Mouse (Mus musculus) lung, adult 2 months (tissue): Measurements from ENCODE around the gene Inhbe. TPM values are rescaled to one million over a fixed set of nuclear protein-coding genes. Genes with fewer than 3 reads are reported as not detected.
"Not testable (repeated sequence)": the region's sequence is repeated elsewhere in the genome, so short reads cannot be mapped to it uniquely, and the experiment has no call there.

Experiments used
- DNase-seq: peaks from one replicate; pipeline ENCODE4 v3.0.0; 2022
- H3K4me1 ChIP-seq: fragments of 200-500 bp; 2 replicates; pipeline ENCODE4 v1.6.1; 2011; ENCODE audit warnings: low read length; ENCODE audit not compliant: control insufficient read depth, insufficient read depth
- H3K4me3 ChIP-seq: fragments of 200-500 bp; replicated peaks from 2 replicates; pipeline ENCODE3; 2011; ENCODE audit warnings: low read depth, mild to moderate bottlenecking, control low read depth, low read length; ENCODE audit errors: extremely low read depth
- CTCF ChIP-seq: fragments of 200-500 bp; IDR thresholded peaks from 2 replicates; pipeline ENCODE4 v1.5.1; 2011; ENCODE audit warnings: mild to moderate bottlenecking, low read length, control low read depth; ENCODE audit not compliant: insufficient read depth
- POLR2A ChIP-seq: fragments of 200-500 bp; IDR thresholded peaks from 2 replicates; pipeline ENCODE4 v1.6.1; 2011; ENCODE audit warnings: low read depth, mild to moderate bottlenecking, control low read depth, low read length, borderline replicate concordance; ENCODE audit errors: extremely low read depth
- WGBS: fragments of 180-500 bp; shearing (Covaris S2); methylation state at CpG from one replicate; pipeline ENCODE4 v1.1.7; 2018; 5-methylcytosine and 5-hydroxymethylcytosine counted together
- polyA plus RNA-seq: library from polyadenylated mRNA; depleted of rRNA; stranded (reverse); fragments of >200 nt; gene quantifications from 2 replicates; pipeline ENCODE4 v1.2.3, GENCODE M21; 2012

The Inhbe gene
- polyA plus RNA-seq, 1 experiment, result 0.02 TPM

- no peak overlapping the region for H3K4me3 ChIP-seq
- DNase-seq, result no peak
- TF ChIP-seq POLR2A, result no peak
- no peak for TF ChIP-seq CTCF
- no peaks in the 10 kb centered on the region for H3K4me1 ChIP-seq
- WGBS, result 57% methylated on average over 7 of the region's 7 CpGs
These were observed 34.2 kb downstream of the Inhbe start for GRCm38 (mm10) chr10:127319969-127320368.

GRCm38 (mm10) chr10:127318009-127318408 is 36.2 kb downstream of the Inhbe start:
- TF ChIP-seq CTCF (no peak), POLR2A (no peak)
- Histone ChIP-seq H3K4me3 (no peak overlapping the region), H3K4me1 (no peaks in the 10 kb centered on the region)
- DNase-seq, result no peak
- 32% methylated on average over 4 of the region's 4 CpGs for WGBS

DNA sequence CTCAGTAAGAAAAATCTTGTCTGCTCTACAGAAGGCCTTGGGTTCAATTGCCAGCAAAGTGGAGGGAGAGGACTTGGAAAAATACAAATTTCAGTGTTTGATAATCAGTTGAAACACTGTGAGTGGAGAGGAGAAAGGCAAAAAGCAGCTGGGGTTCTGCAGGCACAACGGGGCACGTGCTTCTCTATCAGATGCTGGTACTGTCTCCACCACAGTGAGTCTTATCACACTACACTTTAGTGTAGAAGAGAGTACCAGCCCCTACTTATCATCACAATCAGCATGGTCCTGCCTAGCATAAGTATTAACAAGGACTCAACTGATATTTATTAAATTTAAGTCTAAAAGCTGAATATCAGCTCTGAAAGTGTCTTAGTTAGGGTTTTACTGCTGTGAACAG is 36.9 kb downstream of the Inhbe start:
- DNase-seq, result no peak
- TF ChIP-seq CTCF (no peak), POLR2A (no peak)
- WGBS, result 71% methylated on average over 2 of the region's 2 CpGs
- Histone ChIP-seq H3K4me1 (no peaks in the 10 kb centered on the region), H3K4me3 (no peak overlapping the region)

GRCm38 (mm10) chr10:127314950-127315349 is 39.3 kb downstream of the Inhbe start:
- not testable (repeated sequence) for H3K4me3 ChIP-seq, H3K4me1 ChIP-seq, DNase-seq
- WGBS, result 66% methylated on average over 1 of the region's 1 CpGs

- H3K4me1 ChIP-seq, result not testable (repeated sequence)
- 87% methylated on average over 5 of the region's 5 CpGs for WGBS
These were observed 40.7 kb downstream of the Inhbe start for GRCm38 (mm10) chr10:127313516-127313915.

GRCm38 (mm10) chr10:127312858-127313257 is 41.4 kb downstream of the Inhbe start:
- 57% methylated on average over 4 of the region's 4 CpGs for WGBS
- DNase-seq, result no peak
- peaks cover 2% of the 10 kb centered on the region; the same call in 1 of the 2 replicates for H3K4me1 ChIP-seq
- TF ChIP-seq CTCF, result no peak
- TF ChIP-seq POLR2A, result no peak
- no peak overlapping the region for H3K4me3 ChIP-seq

More at GRCm38 (mm10) chr10:127313516-127313915, 40.7 kb downstream of the Inhbe start:
- not testable (repeated sequence) for DNase-seq, H3K4me3 ChIP-seq

- H3K4me1 ChIP-seq, result peaks cover 2% of the 10 kb centered on the region; the same call in 1 of the 2 replicates
- DNase-seq, result no peak
- peak overlapping the region; percentile 92 for H3K4me3 ChIP-seq
- WGBS, result under 1% methylated on average over 4 of the region's 4 CpGs
- no peak for TF ChIP-seq POLR2A
- TF ChIP-seq CTCF, result peak; percentile 56
These were observed 41.9 kb downstream of the Inhbe start for GRCm38 (mm10) chr10:127312356-127312676.

GRCm38 (mm10) chr10:127311476-127312355 is 42.5 kb downstream of the Inhbe start, which contains the start of gene Mars:
Mars (minus strand) TSS chr10:127311786.
- under 1% methylated on average over 65 of the region's 65 CpGs for WGBS
- H3K4me1 ChIP-seq, result peaks cover 2% of the 10 kb centered on the region; the same call in 1 of the 2 replicates

GRCm38 (mm10) chr10:127310523-127311475 is 43.4 kb downstream of the Inhbe start:
- DNase-seq, result no peak

More at GRCm38 (mm10) chr10:127311476-127312355, 42.5 kb downstream of the Inhbe start, which contains the start of gene Mars:
- H3K4me3 ChIP-seq, result peak within 1 kb of the TSS; percentile 92
- DNase-seq, result peak; percentile 91
- TF ChIP-seq CTCF (no peak), POLR2A (peak; percentile 66)

GRCm38 (mm10) chr10:127309167-127309566 is 45.0 kb downstream of the Inhbe start:
- WGBS, result 72% methylated on average over 3 of the region's 3 CpGs
- not testable (repeated sequence) for H3K4me3 ChIP-seq, H3K4me1 ChIP-seq, DNase-seq

More at GRCm38 (mm10) chr10:127310523-127311475, 43.4 kb downstream of the Inhbe start:
- WGBS, result 33% methylated on average over 23 of the region's 23 CpGs
- no peak for TF ChIP-seq CTCF
- Histone ChIP-seq H3K4me1 (peaks cover 2% of the 10 kb centered on the region; the same call in 1 of the 2 replicates), H3K4me3 (peak overlapping the region; percentile 92)
